Mouse (Mus musculus) frontal cortex, adult (tissue): Measurements from ENCODE around the gene Pacsin2.

Source experiments
- ATAC-seq: cut with Nextera tagmentation; 2 replicates; pipeline ENCODE4 v1.9.2; 2017; ENCODE audit warnings: mild to moderate bottlenecking, moderate library complexity, mixed read lengths; ENCODE audit not compliant: low TSS enrichment

Gene Pacsin2

DNA sequence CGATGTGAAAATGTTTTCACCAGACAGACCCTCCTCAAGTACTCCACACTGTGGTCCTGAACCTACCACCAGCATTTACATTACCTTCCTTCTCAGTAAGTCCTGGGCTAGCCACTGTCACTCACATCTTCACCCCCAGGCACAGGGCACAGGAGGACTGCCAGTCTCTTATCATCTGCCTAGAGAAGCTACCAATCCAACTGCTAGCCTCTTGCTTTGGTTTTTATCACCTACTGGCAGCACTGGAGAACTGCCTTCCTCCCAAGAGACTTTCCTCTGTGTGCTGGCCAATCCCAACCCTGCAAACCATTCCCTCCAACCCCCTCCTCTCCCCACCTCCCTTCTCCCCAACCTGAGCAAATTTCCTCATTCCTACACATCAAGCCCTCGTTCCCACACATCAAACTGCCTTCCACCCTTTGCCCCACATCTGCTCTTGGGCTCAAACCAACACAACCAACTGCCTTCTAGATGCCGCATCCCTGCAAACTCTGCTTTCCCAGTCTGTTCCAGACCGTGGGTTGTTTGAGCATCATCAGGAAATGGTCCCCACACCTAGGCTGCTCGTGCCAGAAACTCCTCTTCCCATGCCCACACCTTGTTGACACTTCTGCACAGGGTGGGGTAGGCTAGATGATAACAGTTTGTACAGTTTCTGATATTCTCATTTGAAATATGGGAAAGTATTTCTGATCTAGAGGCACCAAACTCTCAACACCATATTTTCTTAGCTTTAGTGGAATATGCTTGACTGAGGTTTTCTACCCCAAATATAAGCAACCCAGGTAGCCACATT is 40.6 kb downstream of the Pacsin2 start:
- ATAC-seq, result no peak

DNA sequence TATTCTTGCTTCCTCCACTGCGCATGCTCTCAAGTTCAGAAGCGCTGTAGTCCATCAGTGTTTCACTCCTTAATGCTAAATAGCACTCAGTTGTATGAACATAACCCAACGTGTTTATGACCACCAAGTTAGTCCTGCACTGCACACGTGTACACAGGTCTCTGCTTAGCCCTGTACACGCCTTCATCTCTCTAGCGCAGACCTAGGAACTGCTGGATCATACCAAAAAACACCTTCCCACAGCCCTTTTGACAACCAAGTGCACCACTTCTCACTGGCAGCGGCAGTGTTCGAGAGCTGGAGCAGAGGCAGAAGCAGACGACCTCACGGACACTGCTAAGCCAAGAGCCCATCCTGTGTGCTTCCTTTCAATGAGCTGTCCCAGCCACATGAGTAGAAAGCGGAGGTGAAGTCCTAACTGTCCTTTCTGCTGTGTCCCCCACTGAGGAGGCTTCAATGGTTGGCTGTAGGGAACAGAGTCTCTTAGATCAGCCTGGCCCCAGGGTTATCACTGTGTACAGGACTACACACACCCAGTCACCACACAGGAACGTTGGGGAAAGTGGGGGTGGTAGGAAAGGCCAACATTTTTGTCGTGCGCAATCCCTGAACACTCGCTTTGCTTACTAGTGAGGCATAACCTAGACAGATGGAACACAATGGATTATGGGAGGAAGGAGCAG is 42.0 kb downstream of the Pacsin2 start:
- no peak for ATAC-seq

DNA sequence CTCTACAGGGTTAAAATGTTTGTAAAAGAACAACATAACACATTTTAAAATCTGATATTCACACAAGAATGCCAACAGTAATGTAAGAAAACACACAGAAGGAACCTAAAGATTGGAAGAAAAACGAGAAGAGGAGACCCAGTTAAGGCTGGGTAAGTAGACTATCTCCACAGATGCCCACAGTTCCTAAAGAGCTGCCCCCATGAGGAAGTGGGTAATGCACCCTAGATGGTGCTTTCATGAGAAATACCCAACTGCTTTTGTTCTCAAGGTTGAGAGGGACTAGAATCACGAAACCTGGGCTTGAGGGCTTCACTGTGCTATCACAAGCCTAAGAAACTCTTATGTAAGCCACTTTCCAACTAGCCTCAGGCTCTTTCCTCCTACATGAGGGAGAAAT is 44.8 kb downstream of the Pacsin2 start:
- ATAC-seq, result no peak

DNA sequence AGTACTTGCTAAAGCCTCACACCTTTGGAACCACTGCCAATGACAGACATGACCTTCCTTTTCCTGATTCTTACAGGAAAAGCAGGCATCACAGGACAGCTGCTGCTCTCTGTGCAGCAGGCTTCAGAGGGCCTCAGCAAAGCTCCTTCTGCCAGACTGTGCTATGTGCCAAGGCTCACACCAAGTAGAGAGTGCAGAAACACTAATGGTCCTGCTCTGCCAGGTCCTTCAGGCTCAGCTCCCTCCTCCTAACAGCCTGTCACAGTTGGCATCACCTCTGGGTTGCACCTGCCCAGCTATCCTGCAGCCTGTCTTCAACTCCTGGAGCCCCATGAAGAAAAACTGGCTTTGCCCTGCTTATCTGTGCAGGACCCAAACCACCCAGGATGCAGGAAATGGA is 45.7 kb downstream of the Pacsin2 start:
- peak; percentile 35 for ATAC-seq

DNA sequence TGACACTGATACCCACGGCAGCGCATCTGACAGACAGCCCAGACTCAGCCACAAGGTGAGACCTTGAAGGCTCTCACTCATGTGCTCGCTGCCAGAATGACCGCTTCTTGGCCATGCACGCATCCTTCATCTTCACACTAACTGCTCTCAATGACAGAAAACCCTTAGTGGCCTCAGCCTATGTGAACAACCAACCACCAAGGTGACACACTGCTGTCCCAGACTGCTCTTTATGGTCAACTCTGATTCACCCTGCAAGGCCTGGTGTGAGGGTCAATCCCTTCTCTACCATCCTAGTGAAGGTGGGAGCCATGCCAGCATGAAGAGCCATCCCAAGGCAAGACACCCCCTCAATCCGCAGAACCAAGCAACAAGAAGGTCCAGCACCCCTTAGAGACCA is 46.5 kb downstream of the Pacsin2 start:
- no peak for ATAC-seq

DNA sequence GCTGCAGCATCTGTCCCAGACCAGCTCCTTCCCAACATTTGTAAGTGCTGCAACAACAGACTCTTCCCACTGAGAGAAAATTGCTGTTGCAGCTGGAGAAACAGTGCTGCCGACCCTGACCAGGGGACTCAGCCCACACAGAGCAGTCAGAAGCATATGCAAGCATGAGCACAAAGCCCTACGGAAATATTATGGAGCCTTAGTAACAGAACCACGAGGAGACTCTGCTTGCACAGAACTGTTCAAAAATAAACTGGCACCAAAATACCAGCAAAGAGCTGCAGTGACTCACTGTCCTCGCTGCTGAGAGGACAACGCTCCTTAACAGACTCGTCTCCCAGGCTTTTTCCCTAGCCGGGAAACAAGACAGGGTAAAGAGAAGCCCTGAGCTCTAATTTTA is 47.0 kb downstream of the Pacsin2 start:
- peak; percentile 95 for ATAC-seq

DNA sequence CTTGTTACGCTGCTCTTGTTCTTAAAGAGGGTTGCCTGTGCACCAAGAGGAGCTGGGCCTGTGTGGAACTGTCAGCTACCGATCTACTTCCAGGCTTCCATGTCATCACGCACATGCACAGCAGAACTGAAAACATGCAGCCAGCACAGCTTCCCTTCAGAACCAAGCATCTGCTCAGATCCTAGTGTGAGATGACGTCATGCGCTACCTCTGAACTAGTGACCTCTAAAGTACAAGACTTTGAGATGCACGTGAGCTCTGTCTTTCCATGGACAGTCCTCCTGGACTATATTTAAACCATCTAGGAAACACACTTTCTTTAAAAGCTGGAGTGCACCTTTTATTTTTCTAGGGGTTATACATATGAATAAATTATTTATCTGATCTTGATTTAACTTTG is 49.0 kb downstream of the Pacsin2 start:
- ATAC-seq, result no peak

DNA sequence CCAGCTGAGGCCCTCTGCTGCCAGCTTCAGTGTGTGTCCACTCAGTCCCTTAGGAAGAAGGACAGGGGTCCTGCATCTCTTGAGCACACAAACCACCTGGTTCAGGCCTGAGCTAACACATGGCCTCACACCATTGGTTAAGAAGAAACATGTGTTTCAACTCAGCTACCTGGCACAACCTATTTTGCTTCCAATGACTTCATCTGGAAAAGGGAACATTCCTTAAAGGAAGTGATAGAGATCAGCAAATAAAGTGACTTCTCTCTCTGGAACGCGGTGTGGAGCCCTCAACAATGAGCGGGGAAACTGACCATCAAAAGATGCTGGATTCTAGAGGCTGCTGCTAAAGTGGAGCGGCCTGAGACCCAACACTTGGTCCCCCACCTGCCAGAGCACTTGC is 52.8 kb downstream of the Pacsin2 start:
- no peak for ATAC-seq

DNA sequence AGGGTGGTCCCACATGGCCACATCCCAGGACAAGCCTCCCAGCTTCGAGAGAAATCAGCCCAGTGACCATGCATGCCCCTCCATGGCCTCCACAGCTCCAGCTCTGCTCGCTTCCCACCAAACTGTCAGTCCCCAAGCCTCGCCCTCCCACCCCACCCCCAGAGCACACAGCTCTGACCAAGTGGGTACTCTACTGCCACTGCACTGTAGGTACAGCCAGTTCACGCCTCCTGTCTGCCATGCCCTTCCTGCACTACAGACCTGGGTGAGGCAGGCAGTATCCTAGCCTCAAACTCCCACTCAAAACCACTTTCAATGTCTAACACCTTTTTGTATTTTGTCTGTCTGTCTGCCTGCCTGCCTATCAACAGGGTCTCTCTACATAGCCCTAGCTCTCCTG is 53.7 kb downstream of the Pacsin2 start:
- ATAC-seq, result no peak

DNA sequence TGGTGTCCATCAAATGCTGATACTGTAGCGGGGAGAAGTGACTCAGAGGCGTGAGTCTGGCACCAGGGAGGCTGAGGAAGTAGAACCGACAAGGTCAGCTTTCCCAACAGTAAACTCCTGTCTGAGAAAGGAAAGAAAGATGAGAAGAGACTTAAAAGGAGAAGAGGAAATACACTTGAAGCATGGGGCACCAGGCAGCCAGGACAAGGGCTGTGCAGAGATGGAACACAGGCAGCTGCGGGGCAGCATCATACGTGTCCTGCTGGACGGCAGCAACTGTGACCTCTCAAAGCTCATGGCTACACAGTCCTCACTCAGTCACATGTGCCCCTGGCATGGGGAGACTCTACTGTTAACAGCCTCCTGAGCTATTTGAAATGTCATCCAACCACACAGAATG is 54.1 kb downstream of the Pacsin2 start:
- ATAC-seq, result no peak

DNA sequence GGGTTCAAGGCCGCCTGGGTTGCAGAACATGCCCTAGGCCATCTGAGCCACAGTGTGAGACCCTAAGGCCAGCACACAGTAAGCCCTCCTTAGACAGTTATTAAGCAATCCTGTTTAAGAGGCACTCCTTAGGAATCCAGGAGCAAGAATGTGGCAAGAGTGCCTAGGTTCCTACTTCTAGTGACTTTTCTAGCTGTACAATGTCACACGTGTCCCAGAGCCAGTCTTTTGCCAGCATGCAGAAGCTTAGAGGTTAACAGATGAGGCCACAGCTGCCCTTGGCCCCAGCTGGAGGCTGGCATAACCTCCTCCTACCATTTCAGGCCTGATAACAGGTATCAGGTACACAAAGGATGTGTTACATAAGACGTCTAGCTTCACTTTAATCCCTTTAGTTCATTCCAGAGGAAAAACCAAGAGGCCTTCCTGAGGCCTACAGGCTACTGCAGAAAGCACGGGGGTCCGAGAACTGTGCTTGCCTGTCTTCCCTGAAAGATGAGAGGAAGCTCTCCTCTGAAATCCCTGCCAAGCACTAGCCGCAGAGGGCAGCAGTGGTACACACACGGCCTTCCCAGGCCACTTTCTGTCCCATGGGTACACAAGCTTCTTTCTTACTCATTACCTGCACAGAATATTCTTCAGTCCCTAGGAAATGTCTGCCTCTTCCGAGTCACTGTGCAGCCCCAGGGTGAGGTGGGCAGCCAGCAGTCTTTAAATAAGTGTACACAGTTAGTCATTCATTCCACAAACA is 55.5 kb downstream of the Pacsin2 start:
- ATAC-seq, result no peak; the same call in 1 of the 2 replicates

DNA sequence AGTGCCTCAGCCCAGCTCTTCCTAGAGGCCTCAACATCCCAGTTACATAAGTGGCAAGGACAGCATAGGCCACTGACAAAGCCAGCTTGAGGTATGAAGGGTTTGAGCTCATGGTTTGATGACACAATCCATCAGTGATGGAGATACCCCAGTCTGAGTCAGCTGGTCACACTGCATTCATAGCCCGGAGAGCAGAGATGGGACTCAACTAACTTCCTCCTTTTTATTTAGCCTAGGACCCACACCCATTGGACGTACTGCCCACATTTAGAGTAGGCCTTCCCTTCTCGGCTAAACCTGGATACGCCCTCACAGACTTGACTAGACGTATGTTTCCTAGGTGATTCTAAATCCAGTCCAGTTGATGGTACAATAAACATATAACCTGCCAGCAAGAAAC is 56.2 kb downstream of the Pacsin2 start:
- ATAC-seq, result no peak

DNA sequence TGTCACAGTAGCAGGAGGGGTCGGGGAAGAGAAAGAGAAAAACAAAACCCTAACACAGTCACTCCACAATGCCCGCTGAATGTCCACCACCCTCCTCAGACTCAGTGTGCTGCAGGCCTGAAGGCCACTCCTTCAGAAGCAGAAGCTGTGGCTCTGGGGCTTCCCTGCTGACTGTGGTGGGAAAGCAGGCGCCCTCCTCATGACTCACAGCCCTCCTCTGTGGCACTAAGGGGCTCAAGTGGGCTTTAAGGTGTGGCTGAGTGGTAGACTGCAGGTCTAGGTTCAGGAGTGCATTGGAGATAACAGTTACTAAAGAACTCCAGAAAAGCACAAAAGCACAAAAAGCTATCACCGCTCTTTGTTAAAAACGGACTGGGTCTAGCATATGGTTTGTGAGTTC is 56.9 kb downstream of the Pacsin2 start:
- no peak for ATAC-seq

DNA sequence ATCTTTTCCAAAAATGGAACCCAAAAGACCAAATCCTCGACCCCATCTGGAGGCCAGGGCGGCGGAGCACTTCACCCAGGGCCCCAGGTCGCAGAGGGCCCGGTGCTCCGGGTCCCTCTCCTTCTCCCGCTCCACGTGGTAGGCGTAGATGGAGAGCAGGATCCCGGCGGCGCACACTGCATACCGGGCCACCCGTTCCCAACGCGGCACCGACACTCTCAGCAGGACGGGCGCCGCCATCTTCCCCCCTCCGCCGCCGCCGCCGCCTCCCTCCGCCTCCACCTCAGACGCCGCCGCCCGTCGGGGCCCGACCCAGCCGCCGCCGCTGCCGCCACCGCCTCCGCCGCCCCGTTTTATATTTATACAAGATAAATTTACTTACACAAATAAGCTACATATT is 58.5 kb downstream of the Pacsin2 start:
- peak; percentile 36; the same call in 1 of the 2 replicates for ATAC-seq

DNA sequence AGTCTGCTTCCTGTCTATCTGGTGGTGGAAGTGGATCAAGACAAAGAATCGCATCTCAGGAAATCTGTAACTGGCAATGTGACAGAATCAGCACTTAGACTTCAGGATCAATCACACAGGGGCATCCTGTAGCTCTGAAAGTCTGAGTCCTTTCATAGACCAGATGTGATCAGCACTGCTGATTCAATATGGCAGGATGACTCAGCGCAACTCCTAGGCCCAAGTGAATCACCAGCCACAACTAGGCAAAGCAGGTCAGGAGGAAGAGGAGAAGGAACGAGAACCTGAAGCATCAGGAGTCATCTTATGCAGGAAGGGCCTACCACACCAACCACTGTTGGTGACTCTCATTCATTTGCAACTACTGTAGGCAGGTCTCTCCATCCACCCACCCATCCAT is 60.4 kb downstream of the Pacsin2 start:
- no peak for ATAC-seq

DNA sequence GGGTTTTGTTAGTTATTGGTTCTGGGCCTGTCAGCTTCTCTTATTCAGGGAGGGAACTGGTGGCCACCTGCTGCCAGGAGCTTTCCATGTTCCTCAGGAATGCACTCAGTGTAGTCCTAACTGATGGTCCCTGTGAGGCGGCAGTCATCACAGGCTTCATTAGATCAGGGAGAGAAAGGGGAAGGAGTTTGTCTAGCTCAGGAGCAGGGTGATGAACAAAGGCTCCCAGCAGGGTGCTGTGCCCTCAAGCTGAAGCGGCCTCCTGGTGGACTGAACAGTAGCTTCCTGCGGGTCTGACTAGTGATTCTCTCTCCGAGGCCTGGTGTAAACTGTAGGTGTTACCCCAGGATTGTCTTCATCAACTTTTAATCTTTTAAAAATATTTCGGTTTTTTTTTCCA is 61.4 kb downstream of the Pacsin2 start:
- ATAC-seq, result no peak

DNA sequence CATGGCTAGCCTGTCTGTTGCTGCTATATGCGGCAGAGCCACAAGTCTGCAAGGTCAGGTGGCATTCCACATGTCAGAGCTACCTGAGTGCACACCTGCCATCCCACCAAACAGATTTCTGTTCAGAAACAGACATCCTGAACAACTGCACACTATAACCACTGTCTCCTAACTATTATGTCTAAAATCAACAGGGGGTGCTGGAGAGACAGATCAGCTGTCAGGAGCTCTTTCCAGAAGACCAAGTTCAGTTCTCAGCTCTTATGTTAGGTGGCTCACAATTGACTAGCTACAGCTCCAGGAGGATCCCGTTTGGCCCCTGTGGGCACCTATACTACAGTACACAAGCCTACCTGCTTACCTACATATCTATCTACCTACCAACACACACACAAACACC is 71.7 kb downstream of the Pacsin2 start:
- ATAC-seq, result no peak

DNA sequence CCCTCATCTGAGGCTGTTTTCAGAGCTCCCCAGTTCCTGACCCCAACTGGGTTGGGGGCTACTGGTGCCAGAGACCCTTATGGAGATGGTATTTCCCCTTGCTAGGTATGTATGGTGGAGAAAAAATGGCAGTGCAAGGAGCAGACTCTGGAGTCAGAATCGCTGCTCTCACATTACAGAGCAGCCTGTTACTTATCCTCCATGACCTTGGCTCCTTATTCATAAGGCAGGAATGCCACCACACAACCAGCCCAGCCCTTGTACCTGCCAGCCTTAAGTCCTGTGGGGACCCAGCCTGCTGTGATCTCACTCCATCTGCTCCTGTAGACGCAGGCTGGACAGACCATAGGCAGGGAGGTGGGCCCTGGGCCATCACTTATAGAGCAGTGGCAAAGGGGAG is 76.5 kb downstream of the Pacsin2 start:
- ATAC-seq, result no peak

DNA sequence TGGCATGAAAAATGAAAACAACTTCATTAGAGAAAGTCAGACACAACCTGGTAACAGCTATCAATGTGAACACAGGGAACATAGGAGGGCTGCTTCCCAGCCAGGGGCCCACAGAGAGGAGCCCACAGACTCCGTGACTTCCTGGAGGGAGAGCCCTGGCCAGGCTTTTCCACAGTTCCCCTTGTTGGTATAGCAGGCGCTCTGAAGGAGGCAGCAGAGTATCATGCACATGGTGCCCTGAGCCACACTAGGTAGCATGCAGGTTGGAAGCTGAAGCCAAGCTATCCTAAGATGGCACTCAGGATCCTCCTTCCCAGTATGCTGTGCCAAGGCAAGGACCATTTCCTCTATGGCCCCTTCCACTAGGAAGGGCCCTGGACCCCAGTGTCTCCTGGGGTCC is 80.8 kb downstream of the Pacsin2 start:
- peak; percentile 75 for ATAC-seq

DNA sequence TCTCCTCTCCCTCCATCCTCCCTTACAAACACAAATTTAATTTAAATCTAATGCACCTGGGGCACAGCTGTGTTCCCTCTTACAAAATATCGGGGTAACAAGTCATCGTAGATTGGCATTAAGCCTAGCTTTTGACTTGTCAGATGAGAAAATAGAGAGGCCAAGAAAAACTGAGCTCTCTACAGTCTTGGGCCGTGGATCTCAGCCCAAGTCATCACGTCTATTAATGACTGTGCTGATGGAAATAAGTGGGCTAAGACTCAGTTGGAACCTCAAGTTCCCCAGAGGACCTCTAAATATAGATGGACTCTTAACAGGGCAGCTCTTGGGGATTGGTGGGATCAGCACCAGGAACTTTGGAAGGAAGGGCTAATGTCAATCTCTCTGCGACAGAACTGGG is 81.3 kb downstream of the Pacsin2 start:
- no peak for ATAC-seq

DNA sequence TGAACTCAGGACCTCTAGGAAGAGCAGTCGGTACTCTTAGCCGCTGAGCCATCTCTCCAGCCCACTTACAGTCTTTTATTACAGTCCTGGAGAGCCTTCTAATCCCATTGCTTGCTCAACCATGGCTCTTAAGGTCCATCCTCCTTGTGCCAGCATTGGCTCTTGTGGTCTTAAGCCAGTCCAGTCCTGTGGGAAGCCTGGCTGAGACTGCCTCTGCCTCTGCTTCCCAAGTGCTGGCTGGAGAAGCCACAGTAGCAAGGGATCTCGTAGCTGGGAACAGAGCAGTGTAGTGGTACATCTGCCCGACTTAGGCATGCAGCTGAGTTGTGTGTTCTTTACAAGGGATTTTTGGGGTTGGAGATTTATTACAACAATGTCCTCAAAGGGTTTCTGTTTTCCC is 81.9 kb downstream of the Pacsin2 start:
- ATAC-seq, result no peak

DNA sequence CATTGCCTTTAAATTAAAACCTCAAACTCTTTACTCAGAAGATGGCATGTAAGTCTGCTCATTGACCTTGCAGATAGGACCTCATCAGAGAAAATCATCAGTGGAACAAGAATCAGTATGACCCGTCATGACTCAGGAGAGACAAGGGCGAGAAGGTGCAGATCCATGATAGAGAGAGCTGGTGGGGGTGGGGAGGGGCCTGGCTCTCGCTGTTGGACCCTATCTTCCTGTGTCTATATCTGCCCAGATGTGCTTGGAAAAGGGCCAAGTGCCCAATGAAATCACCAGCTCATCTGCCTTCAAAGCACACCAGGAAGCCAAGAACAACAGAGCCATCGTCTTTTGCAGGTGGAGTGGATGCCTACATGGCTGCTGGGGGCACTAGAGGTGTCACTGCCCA is 87.3 kb downstream of the Pacsin2 start:
- no peak for ATAC-seq

DNA sequence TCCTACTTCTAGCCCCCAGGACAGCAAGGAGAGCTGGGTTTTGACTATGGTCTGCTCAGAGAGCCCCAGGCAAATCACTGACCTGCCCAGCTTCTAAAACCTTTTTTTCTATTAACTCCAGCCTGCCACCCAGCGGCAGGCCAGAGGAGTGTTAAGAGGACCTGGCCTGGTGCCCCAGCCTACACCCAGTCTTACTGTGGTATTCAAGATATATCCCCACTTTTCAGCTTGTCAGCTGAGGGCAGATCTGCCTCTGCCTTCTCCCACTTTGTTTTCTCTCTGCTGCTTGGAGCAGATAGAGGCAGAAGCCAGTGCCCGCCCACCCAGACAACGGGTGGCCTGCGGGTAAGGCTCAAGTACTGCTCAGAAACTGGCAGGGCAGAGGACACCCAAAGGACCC is 89.3 kb downstream of the Pacsin2 start:
- ATAC-seq, result peak; percentile 79; the same call in 1 of the 2 replicates
